Mouse (Mus musculus) heart, embryonic 11.5 days (tissue): ENCODE data around the gene Ttc7b. TPM values are rescaled to one million over a fixed set of nuclear protein-coding genes. Genes with fewer than 3 reads are reported as not detected.

ENCODE experiments used
- ATAC-seq: fragments of 200-750 bp; cut with Nextera tagmentation; replicated peaks from 2 replicates; pipeline ENCODE4 v1.8.0; 2017; ENCODE audit warnings: moderate library complexity; ENCODE audit not compliant: insufficient number of reproducible peaks, low FRiP score, low TSS enrichment
- H3K27ac ChIP-seq: fragments of 300-500 bp; sonication (generic); 2 replicates; pipeline ENCODE4 v1.5.1; 2014; ENCODE audit warnings: mild to moderate bottlenecking, low read depth, low read length
- H3K27me3 ChIP-seq: fragments of 300-500 bp; sonication (generic); 2 replicates; pipeline ENCODE4 v1.6.1; 2014; ENCODE audit warnings: mild to moderate bottlenecking, low read length, mixed read lengths; ENCODE audit not compliant: control insufficient read depth, insufficient read depth
- H3K36me3 ChIP-seq: fragments of 300-500 bp; sonication (generic); 2 replicates; pipeline ENCODE4 v1.6.1; 2014; ENCODE audit warnings: mild to moderate bottlenecking, low read length, moderate library complexity, mixed read lengths; ENCODE audit not compliant: control insufficient read depth, insufficient read depth
- H3K4me1 ChIP-seq: fragments of 300-500 bp; sonication (generic); 2 replicates; pipeline ENCODE4 v1.6.1; 2014; ENCODE audit warnings: low read length; ENCODE audit not compliant: control insufficient read depth, insufficient read depth
- H3K4me2 ChIP-seq: fragments of 300-500 bp; sonication (generic); 2 replicates; pipeline ENCODE4 v1.6.1; 2014; ENCODE audit warnings: mild to moderate bottlenecking, moderate library complexity
- H3K4me3 ChIP-seq: fragments of 300-500 bp; sonication (generic); 2 replicates; pipeline ENCODE4 v1.5.1; 2014; ENCODE audit warnings: low read depth, low read length
- H3K9ac ChIP-seq: fragments of 300-500 bp; sonication (generic); 2 replicates; pipeline ENCODE4 v1.6.1; 2014; ENCODE audit warnings: mild to moderate bottlenecking, low read depth, low read length, moderate library complexity
- H3K9me3 ChIP-seq: fragments of 300-500 bp; sonication (generic); replicated peaks from 2 replicates; pipeline ENCODE4 v1.6.1; 2016; ENCODE audit warnings: low read length; ENCODE audit not compliant: control insufficient read depth
- WGBS: fragments of 180-500 bp; shearing (Covaris S2); extraction: QIAGEN DNeasy Blood & Tissue Kit; methylation state at CpG from one replicate; pipeline ENCODE4 v1.1.7; 2014; ENCODE audit not compliant: insufficient replicate concordance; 5-methylcytosine and 5-hydroxymethylcytosine counted together
- polyA plus RNA-seq: library from polyadenylated mRNA; unstranded; fragments of >200 nt; fragmentation: Nextera tagmentation; extraction: Ambion mirVana; gene quantifications from 2 replicates; pipeline ENCODE4 v1.2.1, GENCODE M21; 2014

Gene Ttc7b
- polyA plus RNA-seq, 1 experiment from 2014 or later = 11.4 TPM

DNA sequence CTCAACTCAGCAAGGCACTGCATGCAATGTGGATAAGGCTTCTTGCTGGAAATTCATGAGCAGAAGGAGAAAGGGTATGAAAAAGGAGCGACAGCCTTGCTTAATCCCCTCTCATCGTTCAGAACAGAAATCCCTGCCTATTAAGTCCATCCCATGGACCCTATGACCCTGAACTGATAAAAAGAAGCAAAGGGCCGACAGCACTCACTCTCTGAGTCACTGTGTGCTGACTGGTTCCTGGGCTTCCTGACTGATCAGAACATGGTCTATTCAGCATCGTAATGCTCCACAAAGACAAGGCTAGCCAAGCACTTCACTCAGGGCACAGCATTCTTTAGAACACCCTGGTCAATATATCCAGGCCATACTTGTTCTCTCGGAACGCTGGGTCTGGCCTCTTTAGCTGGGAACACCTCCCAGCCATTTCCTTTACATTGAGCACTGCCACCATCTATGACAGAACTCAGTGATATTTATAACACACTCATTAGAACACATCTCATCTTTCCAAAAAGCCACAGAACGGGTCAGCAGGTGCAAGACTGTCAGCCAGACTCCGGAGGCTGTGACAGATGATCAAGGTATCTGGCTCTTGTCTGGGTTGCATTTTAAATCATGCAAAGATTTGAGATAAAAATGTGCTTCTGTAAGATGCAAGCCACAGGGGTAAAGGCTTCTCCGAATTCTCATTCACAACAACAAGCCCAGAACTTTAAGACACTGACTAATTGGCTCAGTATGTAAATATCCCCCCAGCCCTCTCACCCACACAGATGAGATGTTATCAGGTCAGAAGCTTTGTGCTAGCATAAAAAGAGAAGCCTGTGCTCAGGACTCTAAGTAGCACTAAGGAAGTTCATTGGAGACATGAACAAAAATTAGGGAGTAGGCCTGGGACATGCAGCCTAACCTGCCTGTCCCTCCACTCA lies 100.4 kb downstream of the Ttc7b start:
- WGBS = 61% methylated on average over 9 of the region's 9 CpGs
- H3K27me3 ChIP-seq = no peaks in the 10 kb centered on the region
- no peak overlapping the region for H3K9ac ChIP-seq
- H3K9me3 ChIP-seq = no peaks in the 10 kb centered on the region
- no peak overlapping the region for H3K4me3 ChIP-seq
- no peak for ATAC-seq
- H3K4me2 ChIP-seq = no peak overlapping the region
- H3K36me3 ChIP-seq = no peaks in the 10 kb centered on the region
- H3K4me1 ChIP-seq = no peaks in the 10 kb centered on the region
- H3K27ac ChIP-seq = no peak overlapping the region

DNA sequence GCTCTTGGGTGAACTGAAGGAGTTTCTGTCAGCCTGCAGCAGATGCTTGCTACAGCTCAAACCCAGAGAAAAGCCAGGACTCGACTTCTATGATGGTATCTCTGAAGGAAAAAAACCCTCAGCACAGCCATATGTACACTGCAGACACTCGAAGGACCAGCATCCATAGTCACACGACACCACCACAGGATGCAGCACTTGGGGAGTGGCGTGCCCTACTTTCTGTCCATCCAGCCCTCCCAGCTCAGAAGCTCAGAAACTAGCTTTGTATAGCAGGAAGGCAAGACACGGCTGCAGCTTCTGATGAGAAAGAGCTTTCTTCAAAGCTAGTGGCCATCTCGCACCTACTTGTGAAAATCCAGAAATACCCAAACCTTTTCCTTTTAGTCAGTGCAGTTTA lies 104.8 kb downstream of the Ttc7b start:
- Histone ChIP-seq H3K4me3 (no peak overlapping the region), H3K9ac (no peak overlapping the region), H3K27me3 (no peaks in the 10 kb centered on the region), H3K36me3 (peaks cover 3% of the 10 kb centered on the region; the same call in 1 of the 2 replicates), H3K9me3 (no peaks in the 10 kb centered on the region), H3K4me2 (no peak overlapping the region), H3K27ac (no peak overlapping the region), H3K4me1 (peaks cover 4% of the 10 kb centered on the region; the same call in 1 of the 2 replicates)
- 62% methylated on average over 6 of the region's 6 CpGs for WGBS
- no peak for ATAC-seq

DNA sequence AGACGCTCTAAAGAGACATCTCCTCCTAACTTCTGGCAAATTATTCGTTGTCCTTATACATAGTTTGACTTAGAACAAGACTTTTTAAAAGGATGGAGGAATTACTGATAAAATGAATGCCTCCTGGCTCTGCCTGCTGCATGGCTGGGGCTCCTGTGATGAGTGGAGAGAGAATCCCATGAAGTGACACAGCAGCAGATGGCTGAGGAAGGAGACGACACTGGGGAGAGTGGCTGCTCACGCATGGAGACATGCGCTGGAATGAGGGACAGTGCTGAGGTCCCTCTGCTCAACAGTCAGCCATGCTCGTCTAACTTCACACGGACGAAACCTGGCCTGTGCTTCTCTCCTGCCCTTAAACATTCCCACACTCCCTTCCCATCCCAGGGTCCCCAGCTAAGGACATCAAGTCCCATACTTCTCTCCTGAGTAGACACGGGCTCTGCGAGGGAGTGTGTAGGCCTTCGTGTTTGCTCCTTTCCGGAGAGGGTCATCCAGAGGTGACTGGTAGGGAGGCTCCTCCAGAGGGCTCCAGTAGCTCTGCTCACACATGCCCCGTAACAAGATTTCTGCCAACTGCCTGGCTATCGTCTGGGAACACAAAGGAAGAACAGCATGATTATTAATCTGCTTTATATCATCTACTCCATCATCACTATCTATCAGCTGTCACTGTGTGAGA lies 105.8 kb downstream of the Ttc7b start:
- Histone ChIP-seq H3K4me3 (no peak overlapping the region), H3K9me3 (no peaks in the 10 kb centered on the region), H3K27me3 (no peaks in the 10 kb centered on the region), H3K4me1 (peaks cover 4% of the 10 kb centered on the region; the same call in 1 of the 2 replicates), H3K36me3 (peaks cover 3% of the 10 kb centered on the region; the same call in 1 of the 2 replicates), H3K27ac (peak overlapping the region; percentile 17; the same call in 1 of the 2 replicates), H3K4me2 (no peak overlapping the region), H3K9ac (no peak overlapping the region)
- ATAC-seq = peak; percentile 31; the same call in 1 of the 2 replicates
- 64% methylated on average over 14 of the region's 14 CpGs for WGBS

DNA sequence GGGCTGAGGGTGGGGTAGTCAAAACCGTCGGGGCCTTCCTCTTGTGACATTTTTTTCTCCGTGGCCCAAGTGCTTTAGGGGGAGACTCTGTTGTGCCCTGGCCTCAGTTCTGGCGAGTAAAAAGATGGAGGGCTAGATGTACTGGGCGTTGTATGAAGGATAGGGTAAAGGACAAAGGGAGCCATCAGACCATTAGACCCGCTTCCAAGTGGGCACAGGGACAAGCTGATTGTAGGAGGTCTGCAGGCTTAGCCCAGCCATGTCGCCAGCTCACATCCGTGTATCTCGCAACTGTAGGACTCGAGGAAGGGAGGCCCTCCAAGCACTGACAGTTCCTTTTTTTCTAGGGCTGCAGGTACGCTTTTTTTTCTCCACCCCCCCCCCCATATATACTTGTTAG lies 111.9 kb downstream of the Ttc7b start:
- Histone ChIP-seq H3K36me3 (peaks cover 3% of the 10 kb centered on the region; the same call in 1 of the 2 replicates), H3K9me3 (no peaks in the 10 kb centered on the region), H3K27ac (no peak overlapping the region), H3K4me2 (no peak overlapping the region), H3K9ac (no peak overlapping the region), H3K4me3 (no peak overlapping the region), H3K27me3 (no peaks in the 10 kb centered on the region), H3K4me1 (no peaks in the 10 kb centered on the region)
- 78% methylated on average over 11 of the region's 11 CpGs for WGBS
- ATAC-seq = no peak

DNA sequence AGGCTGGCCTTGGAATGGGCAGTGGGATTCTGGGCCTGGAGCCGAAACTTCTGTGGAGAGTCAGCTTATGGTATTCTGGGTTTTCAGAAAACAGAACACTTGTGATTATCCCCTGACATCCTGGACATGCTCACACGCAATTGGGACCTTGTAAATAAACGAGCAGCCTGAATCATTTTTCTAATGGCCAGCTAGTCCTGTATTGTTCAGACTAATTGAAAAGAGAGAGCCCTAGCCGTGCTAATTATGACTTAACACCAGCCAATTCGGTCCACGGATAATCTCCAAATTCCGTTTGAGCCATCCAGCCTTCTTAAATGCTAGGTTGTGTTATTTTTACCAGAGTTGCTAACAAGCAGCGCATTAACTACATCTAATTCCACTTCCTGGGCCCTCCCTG lies 112.5 kb downstream of the Ttc7b start:
- no peaks in the 10 kb centered on the region for H3K9me3 ChIP-seq

DNA sequence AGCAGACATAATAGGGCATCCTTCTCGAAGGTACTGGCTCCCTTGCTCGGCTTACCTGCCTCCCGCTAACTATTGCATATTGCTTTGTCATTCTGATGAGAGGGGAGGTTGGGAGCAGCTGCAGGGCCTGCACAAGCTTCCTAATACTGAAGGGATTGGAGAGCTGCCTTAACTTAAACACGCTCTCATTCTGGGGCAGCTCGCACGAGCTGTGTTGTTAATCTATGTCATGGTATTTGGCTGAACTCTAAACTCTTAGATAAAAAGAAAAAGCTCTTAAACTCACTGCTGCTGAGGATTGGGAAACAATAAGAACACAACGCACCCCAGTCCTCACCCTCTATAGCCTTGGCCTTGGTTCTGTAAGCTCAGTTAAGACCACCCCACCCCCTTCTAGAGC lies 113.3 kb downstream of the Ttc7b start:
- Histone ChIP-seq H3K27ac (no peak overlapping the region), H3K4me2 (no peak overlapping the region), H3K27me3 (no peaks in the 10 kb centered on the region), H3K36me3 (no peaks in the 10 kb centered on the region), H3K9me3 (no peaks in the 10 kb centered on the region), H3K4me1 (no peaks in the 10 kb centered on the region; the same call in 1 of the 2 replicates), H3K9ac (no peak overlapping the region), H3K4me3 (no peak overlapping the region)
- 61% methylated on average over 7 of the region's 7 CpGs for WGBS
- ATAC-seq = no peak

More for the DNA sequence above, 112.5 kb downstream of the Ttc7b start:
- no peak overlapping the region for H3K4me3 ChIP-seq
- H3K27me3 ChIP-seq = no peaks in the 10 kb centered on the region
- H3K27ac ChIP-seq = no peak overlapping the region
- H3K9ac ChIP-seq = no peak overlapping the region
- ATAC-seq = no peak
- H3K36me3 ChIP-seq = 0 out of 2 replicates have a peak, but pooled peaks cover 3% of the 10 kb centered on the region
- no peaks in the 10 kb centered on the region for H3K4me1 ChIP-seq
- WGBS = 81% methylated on average over 8 of the region's 8 CpGs
- no peak overlapping the region for H3K4me2 ChIP-seq

DNA sequence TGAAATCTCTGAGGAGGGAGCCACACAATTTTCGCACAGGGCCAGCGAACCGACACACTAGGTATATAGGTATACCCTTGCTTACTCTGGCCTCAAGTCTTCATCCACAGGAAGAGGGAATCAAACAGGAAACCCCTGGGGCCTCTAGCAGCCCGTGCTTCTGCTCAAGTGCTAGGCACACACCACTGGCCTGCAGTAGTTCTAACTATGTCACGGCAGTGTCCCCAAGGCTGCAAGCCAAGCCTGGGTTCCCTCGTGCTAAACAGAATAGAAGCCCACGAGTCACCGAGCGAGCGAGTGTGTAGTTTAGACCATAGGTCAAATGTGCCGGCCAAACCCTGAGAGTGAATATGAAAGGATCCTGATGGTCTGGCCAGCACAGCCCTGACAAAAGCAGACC lies 114.5 kb downstream of the Ttc7b start:
- Histone ChIP-seq H3K4me2 (no peak overlapping the region), H3K36me3 (peaks cover 3% of the 10 kb centered on the region; the same call in 1 of the 2 replicates), H3K9ac (no peak overlapping the region), H3K9me3 (no peaks in the 10 kb centered on the region), H3K4me3 (no peak overlapping the region), H3K27me3 (no peaks in the 10 kb centered on the region), H3K27ac (no peak overlapping the region), H3K4me1 (no peaks in the 10 kb centered on the region; the same call in 1 of the 2 replicates)
- ATAC-seq = no peak
- WGBS = 75% methylated on average over 11 of the region's 11 CpGs

DNA sequence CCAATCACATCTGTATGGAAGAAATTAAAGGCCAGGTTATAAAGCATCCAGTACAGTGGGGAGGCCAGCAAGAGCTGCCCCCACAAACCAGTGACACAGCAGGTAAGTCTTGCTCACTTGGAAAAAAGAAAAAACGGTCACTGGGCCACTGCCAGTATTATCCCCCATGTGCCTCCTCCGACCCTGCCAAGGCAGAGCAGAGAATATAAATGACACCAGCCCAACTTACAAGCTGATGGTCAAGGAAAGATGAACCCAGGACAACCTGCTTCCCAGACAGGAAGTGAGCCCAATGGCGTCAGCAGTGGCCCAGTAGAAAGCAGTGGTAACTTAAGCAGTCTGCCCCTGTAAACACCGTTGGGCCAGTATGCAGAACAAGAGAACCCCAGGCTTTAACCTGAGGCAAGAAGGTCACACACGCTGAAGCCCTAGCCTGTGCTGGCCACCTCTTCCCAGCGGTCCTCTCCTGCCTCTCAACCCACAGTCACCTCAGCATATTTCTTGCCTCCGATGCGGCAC lies 115.1 kb downstream of the Ttc7b start:
- WGBS = 84% methylated on average over 8 of the region's 8 CpGs
- no peak overlapping the region for H3K4me2 ChIP-seq
- no peak for ATAC-seq

More for the DNA sequence above, 115.1 kb downstream of the Ttc7b start:
- Histone ChIP-seq H3K36me3 (peaks cover 3% of the 10 kb centered on the region; the same call in 1 of the 2 replicates), H3K27ac (no peak overlapping the region), H3K27me3 (no peaks in the 10 kb centered on the region), H3K9me3 (no peaks in the 10 kb centered on the region), H3K9ac (no peak overlapping the region), H3K4me1 (no peaks in the 10 kb centered on the region; the same call in 1 of the 2 replicates), H3K4me3 (no peak overlapping the region)
